Mouse (Mus musculus) neural tube, embryonic 10.5 days (tissue): ENCODE measurements around the gene Taok3.

Experiments
- DNase-seq: peaks from one replicate; pipeline ENCODE4 v3.0.0-alpha.2; 2017; ENCODE audit warnings: low spot score; ENCODE audit errors: extremely low spot score

Taok3 gene

GRCm38 (mm10) chr5:117251763-117252162 lies 131.8 kb downstream of the Taok3 start:
- DNase-seq, result no peak

GRCm38 (mm10) chr5:117258276-117258675 lies 138.3 kb downstream of the Taok3 start:
- DNase-seq, result no peak

- DNase-seq, result no peak
These were observed 143.6 kb downstream of the Taok3 start for GRCm38 (mm10) chr5:117263566-117263965.

- no peak for DNase-seq
These were observed 144.8 kb downstream of the Taok3 start for GRCm38 (mm10) chr5:117264701-117265100.

- DNase-seq, result no peak
These were observed 148.0 kb downstream of the Taok3 start for GRCm38 (mm10) chr5:117267913-117268312.

- no peak for DNase-seq
These were observed 148.8 kb downstream of the Taok3 start for GRCm38 (mm10) chr5:117268749-117269148.

GRCm38 (mm10) chr5:117269395-117269794 lies 149.5 kb downstream of the Taok3 start:
- no peak for DNase-seq

- DNase-seq, result no peak
These were observed 152.0 kb downstream of the Taok3 start for GRCm38 (mm10) chr5:117271945-117272344.

GRCm38 (mm10) chr5:117274817-117275216 lies 154.9 kb downstream of the Taok3 start:
- DNase-seq, result no peak

- DNase-seq, result no peak
These were observed 157.9 kb downstream of the Taok3 start for GRCm38 (mm10) chr5:117277784-117278183.

- DNase-seq, result no peak
These were observed 159.1 kb downstream of the Taok3 start for GRCm38 (mm10) chr5:117278809-117279668.

GRCm38 (mm10) chr5:117279669-117280050 lies 159.7 kb downstream of the Taok3 start:
- DNase-seq, result no peak

GRCm38 (mm10) chr5:117281536-117281935 lies 161.6 kb downstream of the Taok3 start:
- DNase-seq, result no peak

- no peak for DNase-seq
These were observed 162.4 kb downstream of the Taok3 start for GRCm38 (mm10) chr5:117282360-117282759.

GRCm38 (mm10) chr5:117284029-117284428 lies 164.1 kb downstream of the Taok3 start:
- no peak for DNase-seq

- DNase-seq, result no peak
These were observed 164.8 kb downstream of the Taok3 start for GRCm38 (mm10) chr5:117284682-117285081.

GRCm38 (mm10) chr5:117285266-117285665 lies 165.3 kb downstream of the Taok3 start:
- no peak for DNase-seq

GRCm38 (mm10) chr5:117286286-117286685 lies 166.4 kb downstream of the Taok3 start:
- DNase-seq, result no peak

GRCm38 (mm10) chr5:117286831-117287822 lies 167.2 kb downstream of the Taok3 start, which contains the start of gene Pebp1:
TSS of gene Pebp1 (minus strand) at chr5:117287625.
- DNase-seq, result peak; percentile 92

GRCm38 (mm10) chr5:117289646-117290045 lies 169.7 kb downstream of the Taok3 start:
- no peak for DNase-seq

GRCm38 (mm10) chr5:117290081-117290480 lies 170.2 kb downstream of the Taok3 start:
- DNase-seq, result no peak

GRCm38 (mm10) chr5:117291312-117291711 lies 171.4 kb downstream of the Taok3 start:
- no peak for DNase-seq
